Mouse (Mus musculus): ENCODE results near the gene Zfyve26. TPM values are rescaled to one million over a fixed set of nuclear protein-coding genes. Genes with fewer than 3 reads are reported as not detected.
A peak's percentile ranks its signal among the peaks of the same experiment; 100 is the strongest.

Gene Zfyve26
- total RNA-seq (2021) (10 to 100 TPM; 14.3 to 14.8 TPM), polyA plus RNA-seq (2012; rRNA removed) (10.8 and 13.3 TPM in 2 replicates)
- long read RNA-seq, full-length matches to known transcripts, result 1 of 1 reads
- long read RNA-seq, partial matches to known transcripts, result 0 of 1 reads
- long read RNA-seq, other reads (novel, unspliced or antisense), result 0 of 1 reads

DNA sequence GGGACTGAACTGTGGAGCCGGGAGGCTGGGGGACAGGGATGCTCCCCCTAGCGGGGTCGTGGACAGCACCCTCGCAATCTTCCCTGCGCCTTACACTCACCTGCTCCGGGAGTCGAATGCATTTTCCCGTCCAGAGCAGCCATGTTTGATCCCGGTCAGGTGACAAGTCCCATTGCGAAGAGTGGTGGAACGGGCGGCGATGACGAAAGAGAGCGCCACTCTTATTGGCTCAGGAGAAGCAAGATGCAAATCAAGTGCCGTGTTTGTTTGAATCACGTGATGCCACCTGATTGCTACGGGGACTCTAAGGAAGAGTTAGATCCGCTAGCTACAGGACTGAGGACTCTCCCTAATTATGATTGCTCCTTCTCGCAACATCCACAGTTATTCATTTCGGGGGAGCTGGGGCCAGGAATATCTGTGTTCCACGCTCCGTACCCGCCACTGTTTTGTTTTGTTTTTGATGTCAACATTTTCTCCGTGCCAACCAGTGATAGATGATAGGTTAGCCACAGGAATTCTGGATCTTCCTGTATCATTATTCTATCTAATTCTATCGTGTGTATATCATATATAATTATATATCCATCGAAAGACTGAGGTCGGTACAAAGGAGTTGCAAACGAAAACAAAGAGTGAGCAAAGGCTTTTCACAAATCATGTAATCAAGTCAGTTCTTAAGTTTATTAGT is at the start of gene Zfyve26:
TSS of gene Zfyve26 (minus strand) at position 179 of the 691 bp plus-strand sequence.
- no peaks in the 10 kb centered on the region; the same call in 1 of the 2 replicates for H3K36me3 ChIP-seq (ENCODE audit: control insufficient read depth, insufficient read depth, low read length)
- H3K79me2 ChIP-seq (replicated peaks; ENCODE audit: control insufficient read depth, insufficient read depth, low read length), result no peaks in the 10 kb centered on the region
- TF ChIP-seq EP300 (IDR thresholded peaks at IDR 0.05; ENCODE audit: insufficient read depth, low read depth, low read length), result peak; percentile 65; the same call in 1 of the 2 replicates
- peak; percentile 90 for TF ChIP-seq POLR2A (IDR thresholded peaks at IDR 0.05; ENCODE audit: insufficient read depth, low read depth, low read length)
- peak; percentile 48 for TF ChIP-seq CTCF (IDR thresholded peaks at IDR 0.05)
- H3K27ac ChIP-seq, result peak within 1 kb of the TSS; percentile 71
- H3K4me3 ChIP-seq, result peak within 1 kb of the TSS; percentile 92
- no peaks in the 10 kb centered on the region for H3K27me3 ChIP-seq (ENCODE audit: control insufficient read depth, insufficient read depth, low read length)
- H3K9ac ChIP-seq (ENCODE audit: low read depth, low read length), result peak within 1 kb of the TSS; percentile 77
- DNase-seq, result peak; percentile 88 to 94
- under 1% methylated on average over 29 of the region's 29 CpGs for WGBS
- intact Hi-C loops (cut with DNase I), result no loop called here
- H3K4me1 ChIP-seq (ENCODE audit: control insufficient read depth, insufficient read depth, low read length), result peaks cover 2% of the 10 kb centered on the region

GRCm38 (mm10) chr12:79341291-79341845 is 45.3 kb upstream of the Zfyve26 start:
- Histone ChIP-seq H3K36me3 (ENCODE audit: control insufficient read depth, insufficient read depth, low read length) (no peaks in the 10 kb centered on the region), H3K9ac (ENCODE audit: low read depth, low read length) (no peak overlapping the region), H3K4me1 (ENCODE audit: control insufficient read depth, insufficient read depth, low read length) (no peaks in the 10 kb centered on the region; the same call in 1 of the 2 replicates), H3K79me2 (replicated peaks; ENCODE audit: control insufficient read depth, insufficient read depth, low read length) (no peaks in the 10 kb centered on the region), H3K27me3 (ENCODE audit: control insufficient read depth, insufficient read depth, low read length) (no peaks in the 10 kb centered on the region), H3K4me3 (no peak overlapping the region), H3K27ac (no peak overlapping the region)
- TF ChIP-seq POLR2A (IDR thresholded peaks at IDR 0.05; ENCODE audit: insufficient read depth, low read depth, low read length), result no peak
- no peak for TF ChIP-seq CTCF (IDR thresholded peaks at IDR 0.05)
- no peak for TF ChIP-seq EP300 (IDR thresholded peaks at IDR 0.05; ENCODE audit: insufficient read depth, low read depth, low read length)
- intact Hi-C loops (cut with DNase I), result no loop called here
- no peak for DNase-seq
- 81% methylated on average over 6 of the region's 6 CpGs for WGBS

- H3K4me1 ChIP-seq (ENCODE audit: control insufficient read depth, insufficient read depth, low read length), result no peaks in the 10 kb centered on the region; the same call in 1 of the 2 replicates
- no peaks in the 10 kb centered on the region for H3K27me3 ChIP-seq (ENCODE audit: control insufficient read depth, insufficient read depth, low read length)
- no peaks in the 10 kb centered on the region for H3K79me2 ChIP-seq (replicated peaks; ENCODE audit: control insufficient read depth, insufficient read depth, low read length)
- intact Hi-C loops (cut with DNase I), result no loop called here
- TF ChIP-seq POLR2A (IDR thresholded peaks at IDR 0.05; ENCODE audit: insufficient read depth, low read depth, low read length) (no peak), CTCF (IDR thresholded peaks at IDR 0.05) (no peak), EP300 (IDR thresholded peaks at IDR 0.05; ENCODE audit: insufficient read depth, low read depth, low read length) (no peak)
- no peak overlapping the region for H3K9ac ChIP-seq (ENCODE audit: low read depth, low read length)
- H3K27ac ChIP-seq, result no peak overlapping the region
- 63% methylated on average over 6 of the region's 6 CpGs for WGBS
- H3K4me3 ChIP-seq, result no peak overlapping the region
- no peaks in the 10 kb centered on the region for H3K36me3 ChIP-seq (ENCODE audit: control insufficient read depth, insufficient read depth, low read length)
- DNase-seq, result no peak
Measured at GRCm38 (mm10) chr12:79340513-79340912, 44.4 kb upstream of the Zfyve26 start.

- no peak overlapping the region for H3K27ac ChIP-seq
- DNase-seq, result no peak
- no peaks in the 10 kb centered on the region for H3K36me3 ChIP-seq (ENCODE audit: control insufficient read depth, insufficient read depth, low read length)
- no peaks in the 10 kb centered on the region for H3K27me3 ChIP-seq (ENCODE audit: control insufficient read depth, insufficient read depth, low read length)
- TF ChIP-seq CTCF (IDR thresholded peaks at IDR 0.05) (no peak), POLR2A (IDR thresholded peaks at IDR 0.05; ENCODE audit: insufficient read depth, low read depth, low read length) (no peak), EP300 (IDR thresholded peaks at IDR 0.05; ENCODE audit: insufficient read depth, low read depth, low read length) (no peak)
- no peaks in the 10 kb centered on the region; the same call in 1 of the 2 replicates for H3K4me1 ChIP-seq (ENCODE audit: control insufficient read depth, insufficient read depth, low read length)
- WGBS, result 93% methylated on average over 8 of the region's 8 CpGs
- H3K9ac ChIP-seq (ENCODE audit: low read depth, low read length), result no peak overlapping the region
- no peaks in the 10 kb centered on the region for H3K79me2 ChIP-seq (replicated peaks; ENCODE audit: control insufficient read depth, insufficient read depth, low read length)
- no peak overlapping the region for H3K4me3 ChIP-seq
- intact Hi-C loops (cut with DNase I), result no loop called here
Measured at GRCm38 (mm10) chr12:79338791-79339190, 42.7 kb upstream of the Zfyve26 start.

GRCm38 (mm10) chr12:79331722-79332121 is 35.6 kb upstream of the Zfyve26 start:
- no peak overlapping the region for H3K9ac ChIP-seq (ENCODE audit: low read depth, low read length)
- 87% methylated on average over 4 of the region's 4 CpGs for WGBS
- intact Hi-C loops (cut with DNase I), result no loop called here
- no peaks in the 10 kb centered on the region for H3K4me1 ChIP-seq (ENCODE audit: control insufficient read depth, insufficient read depth, low read length)
- H3K4me3 ChIP-seq, result no peak overlapping the region
- DNase-seq, result no peak
- no peaks in the 10 kb centered on the region for H3K27me3 ChIP-seq (ENCODE audit: control insufficient read depth, insufficient read depth, low read length)
- no peaks in the 10 kb centered on the region for H3K36me3 ChIP-seq (ENCODE audit: control insufficient read depth, insufficient read depth, low read length)
- H3K79me2 ChIP-seq (replicated peaks; ENCODE audit: control insufficient read depth, insufficient read depth, low read length), result no peaks in the 10 kb centered on the region
- H3K27ac ChIP-seq, result no peak overlapping the region
- no peak for TF ChIP-seq POLR2A (IDR thresholded peaks at IDR 0.05; ENCODE audit: insufficient read depth, low read depth, low read length)
- no peak for TF ChIP-seq CTCF (IDR thresholded peaks at IDR 0.05)
- no peak for TF ChIP-seq EP300 (IDR thresholded peaks at IDR 0.05; ENCODE audit: insufficient read depth, low read depth, low read length)

DNA sequence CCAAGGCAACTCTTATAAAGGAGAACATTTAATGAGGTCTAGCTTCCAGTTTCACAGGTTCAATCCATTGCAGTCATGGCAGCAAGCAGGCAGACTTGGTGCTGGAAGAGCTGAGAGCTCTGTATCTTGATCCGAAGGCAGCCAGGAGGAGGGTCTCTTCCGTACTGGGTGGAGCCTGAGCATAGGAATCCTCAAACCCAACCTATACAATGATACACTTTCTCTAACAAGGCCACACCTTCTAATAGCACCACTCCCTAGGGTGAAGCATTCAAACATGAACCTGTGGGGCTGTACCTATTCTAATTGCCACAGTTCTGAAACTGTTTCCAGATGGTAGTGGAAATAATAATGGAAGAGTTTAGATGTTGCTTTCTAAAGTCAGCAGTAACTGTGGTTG is 34.5 kb upstream of the Zfyve26 start:
- Histone ChIP-seq H3K9ac (ENCODE audit: low read depth, low read length) (no peak overlapping the region), H3K27me3 (ENCODE audit: control insufficient read depth, insufficient read depth, low read length) (no peaks in the 10 kb centered on the region), H3K4me3 (no peak overlapping the region), H3K79me2 (replicated peaks; ENCODE audit: control insufficient read depth, insufficient read depth, low read length) (no peaks in the 10 kb centered on the region), H3K4me1 (ENCODE audit: control insufficient read depth, insufficient read depth, low read length) (no peaks in the 10 kb centered on the region), H3K36me3 (ENCODE audit: control insufficient read depth, insufficient read depth, low read length) (no peaks in the 10 kb centered on the region), H3K27ac (no peak overlapping the region)
- WGBS, result 85% methylated on average over 2 of the region's 2 CpGs
- DNase-seq, result no peak
- intact Hi-C loops (cut with DNase I), result no loop called here
- TF ChIP-seq POLR2A (IDR thresholded peaks at IDR 0.05; ENCODE audit: insufficient read depth, low read depth, low read length) (no peak), EP300 (IDR thresholded peaks at IDR 0.05; ENCODE audit: insufficient read depth, low read depth, low read length) (no peak), CTCF (IDR thresholded peaks at IDR 0.05) (no peak)

Measured in heart, adult 2 months (tissue).